Mouse (Mus musculus) skeletal muscle tissue, postnatal 0 days (tissue): ENCODE data around the gene Leng1. TPM values are rescaled to one million over a fixed set of nuclear protein-coding genes. Genes with fewer than 3 reads are reported as not detected.

Experiments
- microRNA-seq, 2 experiments: library from miRNA; unstranded; fragments of <30 nt; microRNA quantifications; one replicate each; pipeline ENCODE4; 2016
- polyA plus RNA-seq: library from polyadenylated mRNA; unstranded; fragments of >200 nt; fragmentation: Nextera tagmentation; extraction: Ambion mirVana; gene quantifications from 2 replicates; pipeline ENCODE4 v1.2.1, GENCODE M21; 2015

Leng1 gene
- 21.7 and 23.7 TPM in 2 replicates for polyA plus RNA-seq

DNA sequence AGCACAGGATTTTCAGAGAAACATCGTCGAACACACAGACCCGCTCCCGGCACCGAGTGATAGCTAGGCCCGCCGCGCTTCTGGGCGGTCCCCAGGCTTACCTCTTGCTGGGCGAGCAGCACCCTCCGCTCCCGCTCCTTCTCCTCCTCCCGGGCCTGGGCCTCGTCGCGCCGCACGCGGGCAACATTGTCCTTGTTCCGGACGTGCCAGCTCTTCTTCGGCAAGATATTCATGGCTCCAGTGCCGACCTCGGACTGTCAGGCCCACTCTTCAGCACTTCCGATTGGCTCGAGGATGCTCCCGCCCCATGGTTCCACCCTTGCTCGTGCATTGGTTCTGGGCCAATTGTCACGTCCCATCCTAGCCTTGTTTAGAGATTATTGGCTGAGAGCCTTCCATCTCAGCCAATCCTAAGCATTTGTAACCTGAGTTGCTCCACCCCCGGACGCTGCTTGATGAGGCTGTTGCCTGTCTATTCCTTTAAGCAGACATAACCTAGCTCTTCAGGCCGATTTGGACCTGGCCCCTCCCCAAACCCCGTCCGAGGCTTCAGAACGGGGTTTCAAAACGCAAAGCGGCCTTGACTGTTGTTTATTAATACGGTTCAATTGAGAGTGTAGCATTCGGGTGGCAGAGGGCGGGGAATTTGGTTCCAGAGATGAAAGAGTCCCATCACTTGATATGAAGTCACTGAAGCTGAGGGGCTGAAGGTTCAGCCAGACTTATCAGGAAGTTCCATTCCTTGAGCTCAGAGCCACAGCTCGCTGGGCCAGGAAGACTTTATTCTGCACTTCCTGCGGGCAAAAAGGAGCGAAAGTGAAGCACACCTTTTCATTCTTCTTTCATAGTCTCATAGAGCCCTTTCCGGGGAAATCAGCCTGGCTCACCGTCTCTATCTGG, at the start of gene Leng1:
Gene Leng1 (minus strand): TSS at position 626 of the 900 bp plus-strand sequence.

DNA sequence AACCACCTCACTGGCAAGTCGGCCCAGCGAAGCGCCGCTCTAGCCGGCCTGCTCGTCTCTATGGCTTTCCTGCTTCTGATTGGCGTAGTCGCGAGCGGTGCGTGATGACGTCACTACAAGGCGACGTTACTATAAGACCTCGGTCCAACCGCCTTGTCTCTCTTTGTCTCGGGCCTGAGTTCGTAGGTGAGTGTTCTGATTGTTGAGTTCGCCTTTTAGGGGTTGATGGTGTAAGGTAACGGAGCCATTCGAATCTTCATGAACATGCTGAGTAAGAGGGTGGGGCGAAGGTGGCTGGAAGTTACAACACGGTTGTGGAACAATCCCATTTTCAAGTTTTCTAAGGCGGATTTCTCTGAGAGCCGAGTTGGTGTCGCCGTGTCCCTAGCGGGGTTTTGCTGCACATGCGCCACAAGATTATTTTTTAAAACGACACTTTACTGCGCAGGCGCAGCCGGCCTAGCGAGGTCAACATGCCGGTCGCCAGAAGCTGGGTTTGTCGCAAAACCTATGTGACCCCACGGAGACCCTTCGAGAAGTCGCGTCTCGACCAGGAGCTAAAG, 38.3 kb upstream of the Leng1 start, which contains the start of gene Rps9:
Gene Rps9 (plus strand): TSS at position 115 of the 563 bp plus-strand sequence.

GRCm38 (mm10) chr7:3692987-3693808, 27.6 kb upstream of the Leng1 start, which contains the start of gene Mboat7:
Mboat7 (minus strand) TSS chr7:3693523.

DNA sequence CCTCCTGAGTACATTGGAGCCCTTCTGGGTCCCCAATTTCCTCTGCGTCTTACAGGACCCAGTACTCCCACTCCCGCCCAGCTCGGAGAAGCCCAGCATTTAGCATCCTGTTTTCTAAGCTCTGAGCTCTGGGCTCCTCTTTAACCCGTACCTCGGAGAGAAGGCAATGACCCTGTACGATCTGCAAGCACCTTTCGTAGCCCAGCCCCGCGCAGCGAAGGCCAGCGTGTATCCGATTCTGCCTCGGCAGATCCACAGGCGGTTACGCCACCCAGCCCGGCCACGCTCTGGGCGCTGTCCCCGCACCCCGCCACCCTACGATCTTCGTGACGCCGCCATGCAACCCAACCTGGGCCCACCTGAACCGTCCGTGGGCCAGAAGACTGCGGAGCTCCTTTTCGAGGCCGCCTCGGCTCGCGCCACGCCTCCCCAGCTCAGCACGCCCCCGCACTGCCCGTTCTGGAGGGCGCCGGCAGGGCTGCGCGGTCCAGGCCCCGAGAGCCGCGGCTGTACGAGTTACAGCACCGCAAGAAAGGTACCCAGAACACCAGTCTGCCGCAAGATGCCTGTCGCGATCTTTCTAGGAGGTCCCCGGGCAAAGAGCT, 26.8 kb upstream of the Leng1 start, which contains the start of gene Tsen34:
Gene Tsen34 (plus strand): TSS at position 482 of the 605 bp plus-strand sequence.

DNA sequence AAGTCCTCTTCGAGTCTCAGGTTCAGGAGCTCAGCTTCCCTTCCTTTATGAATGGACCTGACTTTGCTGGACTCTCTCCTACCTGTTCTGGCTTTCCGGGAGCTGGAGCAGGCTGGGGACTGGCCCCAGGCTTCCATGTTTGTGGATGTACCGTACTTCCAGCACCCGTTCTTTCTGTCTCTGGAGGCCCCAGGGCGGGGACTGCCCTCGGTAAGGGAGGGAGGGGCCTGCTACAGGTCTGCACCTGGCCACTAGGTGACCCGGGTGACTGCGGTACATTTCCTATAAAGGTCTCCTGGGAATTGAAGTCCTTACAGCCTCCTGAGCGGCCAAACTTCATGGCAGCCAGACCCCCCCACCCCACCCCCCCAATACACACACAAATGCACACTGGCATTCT, 11.7 kb upstream of the Leng1 start, which contains the start of gene Tmc4:
Gene Tmc4 (minus strand): TSS at position 212 of the 400 bp plus-strand sequence.

GRCm38 (mm10) chr7:3644672-3645487, 20.8 kb downstream of the Leng1 start, which contains the start of gene Cnot3:
Cnot3 (plus strand) TSS chr7:3645268.

DNA sequence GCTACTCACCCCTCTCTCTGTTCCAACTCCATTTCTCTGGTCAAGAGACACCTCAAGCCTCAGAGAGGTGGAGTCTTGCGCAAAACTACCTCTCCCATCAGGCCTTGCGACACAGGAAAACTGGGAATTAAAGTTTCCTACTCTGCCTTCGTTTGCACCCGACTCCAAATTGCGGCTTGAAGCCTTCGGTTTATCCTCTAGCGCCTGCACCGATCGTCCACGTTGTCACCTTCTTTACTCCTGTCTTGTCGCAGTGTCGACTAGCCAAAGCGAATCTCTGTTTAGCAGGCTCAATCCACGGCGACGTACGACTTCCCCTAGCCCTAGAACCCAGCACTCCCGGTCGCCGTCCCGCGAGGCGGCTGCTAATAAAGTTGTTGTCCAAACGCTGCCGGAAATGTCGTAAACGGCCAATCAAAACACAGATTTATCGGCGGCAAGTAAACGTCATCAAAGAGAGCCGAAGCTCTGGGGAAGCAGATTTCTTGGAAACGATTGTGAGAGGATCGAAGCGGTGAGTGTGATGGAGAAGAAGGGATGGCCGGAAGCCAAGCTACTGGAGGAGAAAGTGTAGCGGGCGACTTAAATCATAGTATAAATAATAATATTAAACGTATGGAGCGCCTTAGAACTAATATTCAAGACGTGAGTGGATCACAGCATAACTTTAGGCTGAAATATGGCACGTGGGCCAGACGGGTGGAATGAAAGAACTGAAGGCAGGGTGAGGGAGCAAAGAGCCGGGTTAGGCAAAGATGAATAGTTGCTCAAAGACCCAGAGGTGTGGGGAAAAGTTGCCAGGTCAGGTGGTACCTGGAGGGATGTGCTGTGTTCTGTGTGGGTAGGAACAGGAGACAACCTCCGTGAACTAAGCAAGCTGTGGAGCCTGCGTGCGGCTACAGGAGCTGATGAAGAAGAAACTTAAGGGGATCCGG, 35.8 kb downstream of the Leng1 start, which contains the start of the genes Tfpt and Prpf31:
Gene Tfpt (minus strand): TSS at position 387 of the 935 bp plus-strand sequence.
Gene Prpf31 (plus strand): TSS at position 443 of the 935 bp plus-strand sequence.

DNA sequence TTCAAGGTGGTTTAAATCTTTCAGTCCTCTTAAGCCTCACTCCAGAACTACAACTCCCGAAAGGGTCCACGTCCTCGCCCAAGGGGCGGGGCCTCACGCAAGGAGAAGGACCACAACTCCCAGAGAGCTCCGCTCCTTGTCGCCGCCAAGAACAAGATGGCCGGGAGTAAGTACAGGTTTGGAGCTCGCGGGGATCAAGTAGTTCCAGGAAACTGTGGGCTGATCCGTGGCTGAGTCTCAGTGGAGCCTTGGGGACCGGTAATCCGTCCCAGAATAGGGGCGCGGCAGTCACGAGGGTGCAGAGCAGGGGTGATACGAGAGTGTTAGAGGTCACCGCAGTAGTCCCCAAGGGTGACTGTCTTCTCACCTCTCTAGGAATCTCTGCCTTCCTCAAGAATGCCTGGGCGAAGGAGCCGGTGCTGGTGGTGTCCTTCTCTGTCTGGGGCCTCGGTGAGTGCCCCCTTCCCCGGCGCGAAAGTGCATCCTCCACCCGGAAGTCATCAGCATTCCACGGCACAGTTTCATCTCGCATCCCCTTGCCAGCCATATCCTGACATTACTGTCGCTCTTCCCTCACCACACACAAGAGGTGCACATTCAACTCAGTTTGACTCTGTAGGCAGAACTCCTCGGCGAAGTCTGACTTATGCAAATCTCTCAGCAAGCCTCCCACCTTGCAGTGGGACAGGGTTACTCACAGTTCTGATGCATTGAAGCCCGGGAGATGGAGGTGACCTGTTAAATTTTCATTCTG, 48.2 kb downstream of the Leng1 start, which contains the start of gene Ndufa3:
Gene Ndufa3 (plus strand): TSS at position 132 of the 754 bp plus-strand sequence.

GRCm38 (mm10) chr7:3616057-3616388, 49.6 kb downstream of the Leng1 start, which contains the start of gene Oscar:
Oscar (minus strand) TSS chr7:3616157.

Small RNAs within 50 kb of the gene (microRNA-seq; reads per million reads assigned to microRNA genes)
- 1.1 to 1.2 reads per million in 2 experiments for gene Mir3572

Other genes with a start within 250 kb of the Leng1 start
- gene Cacng6, start 241.6 kb downstream of the Leng1 start, polyA plus RNA-seq = 97.3 and 101 TPM in 2 replicates
- gene Tarm1, start 163.2 kb downstream of the Leng1 start, polyA plus RNA-seq = 0.30 and 0.50 TPM in 2 replicates
- 0.11 and 0.63 TPM in 2 replicates for gene Oscar, start 49.7 kb downstream of the Leng1 start, polyA plus RNA-seq
- 587 and 742 TPM in 2 replicates for gene Ndufa3, start 48.5 kb downstream of the Leng1 start, polyA plus RNA-seq
- gene Tfpt, start 35.9 kb downstream of the Leng1 start, polyA plus RNA-seq = 17.1 and 22.7 TPM in 2 replicates
- gene Prpf31, start 35.9 kb downstream of the Leng1 start, polyA plus RNA-seq = 32.9 and 39.9 TPM in 2 replicates
- gene Cnot3, start 20.6 kb downstream of the Leng1 start, polyA plus RNA-seq = 19.8 and 23.6 TPM in 2 replicates
- gene Tmc4, start 11.7 kb upstream of the Leng1 start, polyA plus RNA-seq = 1.9 and 2.5 TPM in 2 replicates
- 117 and 137 TPM in 2 replicates for gene Tsen34, start 27.0 kb upstream of the Leng1 start, polyA plus RNA-seq
- 18.1 and 19.9 TPM in 2 replicates for gene Mboat7, start 27.7 kb upstream of the Leng1 start, polyA plus RNA-seq
- 882 and 890 TPM in 2 replicates for gene Rps9, start 38.2 kb upstream of the Leng1 start, polyA plus RNA-seq
- 2.0 and 3.0 TPM in 2 replicates for gene Pirb, start 54.6 kb upstream of the Leng1 start, polyA plus RNA-seq
- 0.17 TPM in 1 of 2 replicates, not detected in the other for gene Gm15448, start 159.8 kb upstream of the Leng1 start, polyA plus RNA-seq
- gene Pira2, start 179.2 kb upstream of the Leng1 start, polyA plus RNA-seq = 0.28 and 0.62 TPM in 2 replicates
- gene Gm14548, start 232.3 kb upstream of the Leng1 start, polyA plus RNA-seq = 0.13 and 0.28 TPM in 2 replicates
- 0.09 and 0.10 TPM in 2 replicates for gene Lilra6, start 249.7 kb upstream of the Leng1 start, polyA plus RNA-seq